Mouse (Mus musculus) intestine, postnatal 0 days (tissue): ENCODE results near the gene Myog. TPM values are rescaled to one million over a fixed set of nuclear protein-coding genes. Genes with fewer than 3 reads are reported as not detected.
"Not testable (repeated sequence)": the region's sequence is repeated elsewhere in the genome, so short reads cannot be mapped to it uniquely, and the experiment has no call there.

Experiments used
- ATAC-seq: fragments of 200-750 bp; cut with Nextera tagmentation; 2 replicates; pipeline ENCODE4 v1.8.0; 2017; ENCODE audit warnings: mild to moderate bottlenecking, moderate TSS enrichment, moderate library complexity
- H3K27ac ChIP-seq: fragments of 300-500 bp; sonication (generic); 2 replicates; pipeline ENCODE4 v1.5.1; 2014; ENCODE audit warnings: mild to moderate bottlenecking, low read depth, low read length, moderate library complexity
- H3K27me3 ChIP-seq: fragments of 300-500 bp; sonication (generic); replicated peaks from 2 replicates; pipeline ENCODE4 v1.6.1; 2014; ENCODE audit warnings: low read length, mixed read lengths; ENCODE audit not compliant: control insufficient read depth, insufficient read depth
- H3K36me3 ChIP-seq: fragments of 300-500 bp; sonication (generic); 2 replicates; pipeline ENCODE4 v1.6.1; 2014; ENCODE audit warnings: mild to moderate bottlenecking, moderate library complexity; ENCODE audit not compliant: control insufficient read depth, insufficient read depth
- H3K4me1 ChIP-seq: fragments of 300-500 bp; sonication (generic); replicated peaks from 2 replicates; pipeline ENCODE4 v1.6.1; 2014; ENCODE audit warnings: antibody characterized with exemption, low read length, mixed read lengths; ENCODE audit not compliant: control insufficient read depth, insufficient read depth
- H3K4me2 ChIP-seq: fragments of 300-500 bp; sonication (generic); replicated peaks from 2 replicates; pipeline ENCODE4 v1.6.1; 2014; ENCODE audit warnings: low read depth, mild to moderate bottlenecking, moderate library complexity
- H3K4me3 ChIP-seq: fragments of 300-500 bp; sonication (generic); 2 replicates; pipeline ENCODE4 v1.5.1; 2014; ENCODE audit warnings: low read depth, low read length
- H3K9ac ChIP-seq: fragments of 300-500 bp; sonication (generic); 2 replicates; pipeline ENCODE4 v1.6.1; 2014; ENCODE audit warnings: mild to moderate bottlenecking, low read depth, low read length
- H3K9me3 ChIP-seq: fragments of 300-500 bp; sonication (generic); 2 replicates; pipeline ENCODE4 v1.6.1; 2016; ENCODE audit warnings: mixed run types; ENCODE audit not compliant: control insufficient read depth
- CTCF ChIP-seq: sonication (generic); IDR thresholded peaks from 2 replicates; pipeline ENCODE4 v1.5.1; 2016; ENCODE audit warnings: low read depth, mild to moderate bottlenecking, control low read depth, antibody characterized with exemption, moderate library complexity
- WGBS: fragments of 180-500 bp; shearing (Covaris S2); extraction: QIAGEN DNeasy Blood & Tissue Kit; methylation state at CpG from one replicate; pipeline ENCODE4 v1.1.7; 2014; 5-methylcytosine and 5-hydroxymethylcytosine counted together
- polyA plus RNA-seq: library from polyadenylated mRNA; unstranded; fragments of >200 nt; fragmentation: Nextera tagmentation; extraction: Ambion mirVana; gene quantifications from 2 replicates; pipeline ENCODE4 v1.2.1, GENCODE M21; 2015

The Myog gene
- polyA plus RNA-seq, 1 experiment from 2014 or later: 0.08 TPM

DNA sequence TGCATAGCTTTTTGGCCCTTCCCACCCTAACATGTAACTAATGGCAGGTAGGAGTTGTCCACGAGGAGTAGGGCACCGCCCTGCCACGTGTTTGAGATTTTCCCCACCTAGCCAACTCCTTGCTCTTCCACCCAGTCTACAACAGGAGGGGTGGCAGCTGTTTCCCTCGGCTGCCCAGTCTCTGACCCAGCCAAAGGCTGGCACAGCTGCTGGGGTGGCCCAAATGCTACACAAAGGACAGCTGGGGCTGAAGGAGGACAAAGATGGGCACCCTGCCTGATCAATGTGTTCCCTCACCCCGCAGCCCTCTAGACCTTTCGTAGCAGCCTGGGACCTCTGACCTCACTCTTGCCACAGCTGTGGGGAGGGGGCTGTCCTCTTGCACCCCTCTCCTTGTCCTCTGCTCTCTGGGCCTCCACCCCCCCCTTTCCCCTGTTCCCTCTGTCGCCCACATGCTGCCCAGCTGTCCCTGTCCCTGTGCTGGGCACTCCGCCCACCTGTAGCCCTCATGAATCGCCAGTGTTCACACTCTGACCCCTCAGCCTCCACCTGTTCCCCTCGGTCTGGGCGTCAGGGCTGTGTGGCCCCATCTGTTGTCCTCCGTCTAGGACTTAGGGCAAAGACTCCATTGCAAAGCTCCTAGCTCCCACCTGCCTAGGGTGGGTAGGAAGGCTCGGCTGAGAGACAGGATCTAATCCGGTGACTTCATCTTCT lies 44.6 kb upstream of the Myog start:
- no peak for ATAC-seq
- no peak for TF ChIP-seq CTCF
- no peak overlapping the region for H3K4me2 ChIP-seq

DNA sequence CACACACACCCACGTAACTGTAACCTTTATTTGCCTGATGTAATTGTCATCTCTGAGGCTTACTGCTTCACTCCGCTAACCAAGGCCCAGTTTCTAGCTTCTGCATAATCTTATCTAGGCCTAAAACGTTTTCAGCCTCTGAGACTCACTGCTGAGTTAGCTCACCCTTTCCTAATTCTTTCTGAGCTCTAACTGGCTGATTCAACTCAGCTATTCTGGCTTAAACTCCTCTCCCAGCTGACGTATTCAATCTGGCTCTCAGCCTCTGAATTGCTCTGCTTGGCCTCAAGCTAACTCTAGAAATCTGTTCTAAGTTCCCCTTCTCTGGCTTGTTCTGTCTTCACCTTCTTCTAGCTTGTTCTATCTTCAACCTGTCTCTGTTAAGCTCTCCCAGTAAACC lies 43.2 kb upstream of the Myog start:
- no peak overlapping the region for H3K9ac ChIP-seq
- no peaks in the 10 kb centered on the region for H3K9me3 ChIP-seq
- H3K36me3 ChIP-seq: no peaks in the 10 kb centered on the region
- no peak overlapping the region for H3K4me3 ChIP-seq
- ATAC-seq: no peak
- H3K4me2 ChIP-seq: no peak overlapping the region
- no peaks in the 10 kb centered on the region for H3K4me1 ChIP-seq
- TF ChIP-seq CTCF: no peak
- 0 out of 2 replicates have a peak, but pooled peaks cover 2% of the 10 kb centered on the region for H3K27me3 ChIP-seq
- no peak overlapping the region for H3K27ac ChIP-seq
- 61% methylated on average over 4 of the region's 4 CpGs for WGBS

More for the DNA sequence above, 44.6 kb upstream of the Myog start:
- H3K9me3 ChIP-seq: no peaks in the 10 kb centered on the region
- no peak overlapping the region for H3K9ac ChIP-seq
- WGBS: 73% methylated on average over 14 of the region's 14 CpGs
- no peaks in the 10 kb centered on the region for H3K36me3 ChIP-seq
- no peak overlapping the region for H3K27ac ChIP-seq
- no peaks in the 10 kb centered on the region for H3K4me1 ChIP-seq
- no peak overlapping the region for H3K4me3 ChIP-seq
- H3K27me3 ChIP-seq: 0 out of 2 replicates have a peak, but pooled peaks cover 2% of the 10 kb centered on the region

DNA sequence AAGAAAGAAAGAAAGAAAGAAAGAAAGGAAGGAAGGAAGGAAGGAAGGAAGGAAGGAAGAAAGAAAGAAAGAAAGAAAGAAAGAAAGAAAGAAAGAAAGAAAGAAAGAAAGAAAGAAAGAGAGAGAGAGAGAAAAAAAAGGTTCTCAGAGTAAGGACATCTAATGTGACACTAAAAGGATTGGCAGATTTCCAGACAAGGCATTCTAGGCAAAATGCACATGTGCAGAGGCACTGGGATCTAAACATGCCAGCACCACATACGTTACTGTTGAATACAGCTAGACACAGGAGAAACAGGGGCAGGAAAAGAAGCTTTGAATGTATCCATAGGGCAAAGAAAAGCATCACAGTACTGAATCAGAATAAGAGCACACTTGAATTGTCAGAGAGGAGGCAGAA lies 40.1 kb upstream of the Myog start:
- 75% methylated on average over 1 of the region's 1 CpGs for WGBS
- not testable (repeated sequence) for H3K36me3 ChIP-seq, ATAC-seq

DNA sequence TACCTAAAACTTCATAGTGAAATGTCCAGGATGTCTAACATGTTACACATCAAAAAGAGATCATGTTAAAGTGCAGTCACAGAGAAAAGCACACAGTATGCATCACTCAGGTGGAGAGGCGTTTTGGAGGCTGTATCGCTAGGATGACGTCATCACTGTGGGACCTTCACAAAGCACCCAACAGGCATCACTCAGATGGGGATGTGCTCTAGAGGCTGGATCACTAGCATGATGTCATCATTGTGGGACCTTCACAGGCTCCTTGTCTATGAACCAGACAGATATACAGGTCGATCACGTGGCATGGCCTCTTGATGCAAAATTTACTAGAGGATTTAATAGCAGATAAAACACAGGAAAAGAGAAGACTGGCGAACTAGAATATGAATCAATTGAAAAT lies 25.4 kb upstream of the Myog start:
- Histone ChIP-seq H3K9me3 (no peaks in the 10 kb centered on the region), H3K27me3 (no peaks in the 10 kb centered on the region), H3K36me3 (no peaks in the 10 kb centered on the region), H3K27ac (no peak overlapping the region), H3K4me2 (no peak overlapping the region), H3K4me1 (no peaks in the 10 kb centered on the region), H3K4me3 (no peak overlapping the region), H3K9ac (no peak overlapping the region)
- no peak for TF ChIP-seq CTCF
- 92% methylated on average over 6 of the region's 6 CpGs for WGBS
- no peak for ATAC-seq

More for the DNA sequence above, 40.1 kb upstream of the Myog start:
- H3K9ac ChIP-seq, H3K4me2 ChIP-seq, H3K27ac ChIP-seq, H3K4me1 ChIP-seq, H3K27me3 ChIP-seq, H3K9me3 ChIP-seq, H3K4me3 ChIP-seq: not testable (repeated sequence)

DNA sequence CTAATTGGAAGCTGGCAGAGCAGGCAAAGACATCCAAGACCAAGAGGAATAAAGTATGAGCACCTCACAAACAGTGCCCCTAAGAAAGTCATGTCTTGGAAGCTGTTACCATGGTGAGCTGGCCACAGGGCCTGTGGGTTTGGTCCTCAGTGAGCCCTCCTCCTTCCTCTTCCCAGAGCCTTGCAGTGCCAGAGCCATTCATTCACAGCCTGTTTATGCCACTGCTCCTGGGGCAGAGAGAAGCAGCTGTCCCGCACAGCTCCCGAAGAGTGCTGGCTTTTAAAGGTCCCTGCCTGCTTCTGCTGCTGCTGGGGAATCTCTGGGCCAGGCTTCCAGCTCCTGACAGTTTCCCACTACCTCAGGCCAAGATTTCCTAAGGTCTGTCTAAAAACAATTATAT lies 24.0 kb upstream of the Myog start:
- 34% methylated on average over 2 of the region's 2 CpGs for whole genome bisulfite sequencing
- Histone ChIP-seq H3K4me3 (no peak overlapping the region), H3K4me2 (no peak overlapping the region), H3K9me3 (no peaks in the 10 kb centered on the region), H3K4me1 (no peaks in the 10 kb centered on the region), H3K27me3 (no peaks in the 10 kb centered on the region), H3K36me3 (no peaks in the 10 kb centered on the region), H3K27ac (no peak overlapping the region), H3K9ac (no peak overlapping the region)
- no peak for ATAC-seq
- TF ChIP-seq CTCF: no peak

DNA sequence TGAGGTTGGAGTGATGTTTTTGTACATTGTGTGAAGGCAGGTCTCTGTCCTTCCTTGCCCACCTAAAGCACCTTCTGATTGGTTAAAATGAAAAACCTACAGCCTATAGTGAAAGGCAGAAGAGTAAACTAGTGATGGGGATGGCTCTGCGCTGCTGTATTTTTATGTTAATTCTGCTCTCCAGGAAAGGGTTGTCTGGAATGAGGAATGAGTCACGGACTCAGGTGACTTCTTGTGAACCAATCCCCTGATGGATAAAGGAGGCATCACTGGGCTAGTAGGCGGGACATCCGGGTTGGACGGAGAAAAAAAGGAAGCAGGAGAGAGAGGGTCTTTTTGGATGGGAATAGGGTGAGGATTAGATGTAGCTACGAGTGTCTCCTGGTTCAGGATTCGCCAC lies 19.8 kb upstream of the Myog start:
- Histone ChIP-seq H3K4me1 (no peaks in the 10 kb centered on the region), H3K9me3 (no peaks in the 10 kb centered on the region), H3K9ac (no peak overlapping the region), H3K27me3 (no peaks in the 10 kb centered on the region), H3K4me2 (no peak overlapping the region), H3K36me3 (no peaks in the 10 kb centered on the region), H3K4me3 (no peak overlapping the region), H3K27ac (no peak overlapping the region)
- no peak for ATAC-seq
- no peak for TF ChIP-seq CTCF
- WGBS: 80% methylated on average over 7 of the region's 7 CpGs

DNA sequence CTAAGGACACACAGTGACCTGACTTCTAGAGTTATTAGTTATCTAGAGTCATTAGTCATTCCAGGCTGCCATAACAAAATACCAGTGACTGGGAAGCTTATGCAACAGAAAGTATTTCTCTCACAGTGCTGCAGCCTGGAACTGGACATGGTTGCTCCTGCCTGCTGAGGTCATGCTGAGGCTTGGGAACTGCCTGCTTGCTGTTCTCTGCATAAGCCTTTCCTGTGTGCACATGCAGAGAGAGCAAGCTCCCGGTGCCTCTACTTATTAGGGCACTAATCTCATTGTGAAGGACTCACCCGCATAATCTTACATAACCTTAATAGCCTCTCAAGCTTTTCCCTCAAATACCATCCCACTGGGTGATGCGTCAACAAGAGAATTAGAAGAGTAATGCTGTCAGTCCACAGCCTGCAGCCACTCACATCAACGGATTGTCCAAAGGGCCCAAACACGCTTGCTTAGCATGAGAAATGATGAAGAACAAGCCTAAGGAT lies 17.0 kb upstream of the Myog start:
- no peak for TF ChIP-seq CTCF
- ATAC-seq: no peak
- Histone ChIP-seq H3K9me3 (no peaks in the 10 kb centered on the region), H3K36me3 (no peaks in the 10 kb centered on the region), H3K9ac (no peak overlapping the region), H3K27me3 (no peaks in the 10 kb centered on the region), H3K4me3 (no peak overlapping the region), H3K4me2 (no peak overlapping the region), H3K27ac (no peak overlapping the region), H3K4me1 (no peaks in the 10 kb centered on the region)
- WGBS: 55% methylated on average over 5 of the region's 5 CpGs
